Mouse (Mus musculus): ENCODE data around the gene Cldn14.

The Cldn14 gene

DNA sequence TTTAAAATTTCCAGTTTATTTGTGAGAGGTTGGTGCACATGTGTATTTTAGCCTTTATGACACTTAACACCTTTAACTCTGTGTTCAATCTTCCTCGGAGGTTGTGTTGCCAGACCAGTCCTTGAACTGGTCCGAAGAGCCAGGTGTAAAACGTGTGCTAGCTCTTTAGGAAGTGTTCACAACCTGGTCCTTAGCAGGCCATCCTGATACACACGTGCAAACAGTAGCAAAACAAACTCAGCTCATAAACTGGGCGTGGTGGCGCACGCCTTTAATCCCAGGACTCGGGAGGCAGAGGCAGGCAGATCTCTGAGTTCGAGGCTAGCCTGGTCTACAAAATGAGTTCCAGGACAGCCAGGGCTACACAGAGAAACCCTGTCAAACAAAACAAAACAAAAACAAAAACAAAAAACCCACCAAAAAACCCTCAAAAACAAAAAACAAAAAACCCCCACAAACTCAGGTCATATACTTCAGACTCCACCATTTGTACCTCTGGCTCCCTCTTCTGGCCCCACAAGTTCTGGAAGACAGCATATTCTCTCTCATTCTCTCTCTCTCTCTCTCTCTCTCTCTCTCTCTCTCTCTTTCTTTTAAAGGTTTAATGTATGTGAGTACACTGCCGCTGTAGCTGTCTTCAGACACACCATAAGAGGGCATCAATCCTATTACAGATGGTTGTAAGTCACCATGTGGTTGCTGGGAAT is 65.7 kb downstream of the Cldn14 start:
- DNase-seq = no peak

DNA sequence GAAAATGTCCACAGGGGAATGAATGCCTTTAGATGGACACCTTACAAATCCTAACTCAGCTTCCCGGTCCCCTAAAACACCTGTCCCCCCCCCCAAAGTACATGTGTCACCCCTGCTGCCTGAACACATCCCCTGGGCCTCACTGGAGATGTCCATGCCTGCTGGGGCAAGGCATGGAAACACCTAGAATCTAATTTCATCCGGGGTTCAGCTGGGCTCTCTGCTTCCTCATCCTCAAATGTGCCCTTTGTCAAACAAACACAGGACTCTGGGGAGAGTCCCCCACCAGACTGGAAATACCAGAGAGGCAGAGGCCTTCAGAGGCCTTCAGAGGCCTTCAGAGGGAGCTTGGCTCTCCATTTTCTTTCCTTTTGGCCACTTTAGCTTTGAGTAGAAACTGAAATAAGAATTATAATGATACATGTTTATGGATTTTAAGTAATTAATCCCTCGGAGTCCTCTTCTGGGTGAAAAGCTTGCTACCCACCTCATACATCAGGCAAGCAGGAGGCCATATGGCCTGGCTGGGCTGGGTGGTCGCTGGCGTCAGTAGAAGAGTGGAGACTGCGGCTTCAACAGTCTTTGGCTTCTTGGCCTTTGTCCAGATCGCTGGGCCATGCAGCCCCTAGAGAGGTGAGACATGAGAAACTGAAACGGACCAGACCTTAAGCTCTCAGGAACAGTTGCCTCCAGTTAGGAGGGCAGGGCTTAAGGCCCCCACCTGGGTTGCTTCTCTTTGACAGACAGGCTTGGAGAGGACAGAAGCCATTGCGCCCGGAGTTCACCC is 66.7 kb downstream of the Cldn14 start:
- DNase-seq = no peak

DNA sequence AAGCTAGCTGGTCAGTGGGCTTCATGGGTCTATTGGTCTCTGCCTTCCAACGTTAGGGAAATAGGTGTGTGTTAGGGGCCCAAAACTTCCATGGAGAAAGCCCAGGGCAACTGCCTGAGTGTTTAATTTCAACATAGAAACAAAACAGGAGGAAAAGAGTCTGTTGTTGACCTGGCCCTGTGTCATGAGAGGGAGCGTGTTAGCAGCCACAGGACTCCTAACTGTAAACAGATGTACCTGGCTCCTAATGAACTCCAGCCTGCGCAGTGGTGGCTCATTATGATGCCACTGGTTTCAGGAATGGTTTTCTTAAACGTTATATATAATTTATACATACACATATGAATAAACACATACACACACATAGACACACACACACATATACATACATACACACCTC is 68.7 kb downstream of the Cldn14 start:
- no peak for DNase-seq

DNA sequence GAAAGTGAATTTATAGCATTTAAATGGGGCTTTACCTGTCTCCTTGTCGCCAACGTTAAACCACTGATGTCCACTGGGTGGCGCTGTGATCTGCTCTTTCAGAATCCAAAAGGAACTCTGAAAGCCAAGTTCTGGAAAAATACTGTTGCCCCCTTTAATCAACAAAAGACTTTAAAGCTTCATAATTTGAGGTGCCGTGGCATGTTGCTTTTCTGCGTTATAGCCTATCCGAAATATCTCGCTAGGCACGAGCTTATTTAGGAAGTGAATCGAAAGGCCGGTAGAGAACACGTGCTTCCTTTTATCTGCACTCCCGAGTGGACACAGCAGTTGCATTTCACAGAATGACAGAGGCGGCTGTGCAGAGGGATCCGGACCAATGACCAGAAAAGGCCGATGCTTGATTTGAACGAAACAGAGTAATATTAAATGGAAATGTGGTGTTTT is 70.2 kb downstream of the Cldn14 start:
- DNase-seq = peak; percentile 40

DNA sequence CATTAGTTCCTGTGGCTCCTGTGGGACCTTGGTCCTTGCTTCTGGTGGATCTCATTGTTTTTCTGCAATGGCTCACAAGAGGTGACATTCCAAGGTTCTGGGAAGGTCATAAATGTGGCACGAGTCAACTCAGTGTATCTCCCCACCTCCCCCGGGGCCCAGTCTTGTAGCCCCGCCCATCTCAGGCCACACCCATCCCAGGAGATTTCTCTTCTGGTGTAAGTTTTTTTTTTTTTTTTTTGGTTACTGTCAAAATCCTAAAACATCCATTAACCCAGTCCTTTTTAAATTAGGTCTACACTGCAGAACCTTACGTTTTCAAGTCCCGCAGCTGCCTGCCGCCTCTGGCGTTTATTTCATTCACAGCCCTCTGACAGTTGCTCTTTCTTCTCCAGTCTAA is 73.6 kb downstream of the Cldn14 start:
- DNase-seq = no peak

DNA sequence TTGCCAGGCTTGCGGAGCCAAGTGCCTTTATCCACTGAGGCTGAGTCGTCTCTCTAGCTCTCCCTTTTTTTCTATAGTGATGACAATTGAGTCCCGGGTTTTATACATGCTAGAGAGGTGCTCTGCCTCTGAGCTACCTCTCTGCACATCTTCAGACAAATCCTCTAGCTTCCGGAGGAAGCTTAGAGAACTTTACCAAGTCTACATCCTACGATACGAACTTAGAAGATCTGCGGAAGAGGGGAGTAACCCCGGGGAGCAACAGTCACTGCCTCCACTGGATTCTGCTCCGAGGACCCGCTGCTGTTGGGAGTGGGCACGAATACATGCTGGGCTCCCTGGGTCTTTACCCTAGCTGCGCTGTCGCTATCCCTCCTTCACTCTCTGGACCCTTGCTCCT is 74.0 kb downstream of the Cldn14 start:
- no peak for DNase-seq

DNA sequence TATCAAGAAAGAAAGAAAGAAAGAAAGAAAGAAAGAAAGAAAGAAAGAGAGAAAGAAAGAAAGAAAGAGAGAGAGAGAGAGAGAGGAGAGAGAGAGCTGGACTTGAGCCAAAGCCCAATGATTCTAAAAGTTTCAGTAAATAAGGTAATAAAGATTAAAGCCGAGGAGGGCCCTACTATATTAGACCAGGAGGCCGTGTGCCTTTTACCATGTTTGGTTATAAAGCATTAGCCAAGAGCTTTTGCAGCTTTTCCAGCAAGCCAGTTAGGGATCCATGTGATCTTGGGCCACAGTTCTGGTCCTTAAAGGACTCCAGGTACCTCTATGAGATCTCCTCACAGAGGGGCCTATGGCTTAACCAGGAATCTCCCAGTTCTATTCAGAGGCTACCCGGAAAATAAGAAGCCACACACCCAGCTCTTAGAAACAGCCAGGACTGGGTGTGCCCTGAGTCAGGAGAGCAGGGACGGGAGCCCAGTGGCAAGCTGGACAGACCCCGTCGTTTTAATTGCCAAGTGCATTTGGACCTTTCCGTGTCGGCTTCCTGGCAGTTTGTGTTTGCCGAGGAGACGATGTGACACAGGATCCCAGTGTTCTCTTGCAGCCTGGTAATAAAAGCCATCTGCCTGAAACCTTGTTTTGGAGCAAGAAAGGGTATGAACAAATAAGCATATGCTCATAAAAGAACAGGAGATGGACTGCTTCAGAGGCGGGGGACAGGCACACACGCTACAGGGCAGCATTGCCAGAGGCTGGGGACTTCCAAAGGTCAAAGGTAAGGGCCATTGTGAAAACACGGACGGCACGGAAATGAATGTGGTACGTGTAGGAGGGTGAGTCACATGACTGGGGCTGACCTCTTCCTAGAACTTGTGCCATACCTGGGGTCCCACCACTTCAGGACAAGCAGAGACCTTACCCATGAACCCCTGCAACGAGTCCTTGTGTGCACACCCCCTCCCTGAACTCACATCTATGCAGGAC is 76.2 kb downstream of the Cldn14 start:
- no peak for DNase-seq

DNA sequence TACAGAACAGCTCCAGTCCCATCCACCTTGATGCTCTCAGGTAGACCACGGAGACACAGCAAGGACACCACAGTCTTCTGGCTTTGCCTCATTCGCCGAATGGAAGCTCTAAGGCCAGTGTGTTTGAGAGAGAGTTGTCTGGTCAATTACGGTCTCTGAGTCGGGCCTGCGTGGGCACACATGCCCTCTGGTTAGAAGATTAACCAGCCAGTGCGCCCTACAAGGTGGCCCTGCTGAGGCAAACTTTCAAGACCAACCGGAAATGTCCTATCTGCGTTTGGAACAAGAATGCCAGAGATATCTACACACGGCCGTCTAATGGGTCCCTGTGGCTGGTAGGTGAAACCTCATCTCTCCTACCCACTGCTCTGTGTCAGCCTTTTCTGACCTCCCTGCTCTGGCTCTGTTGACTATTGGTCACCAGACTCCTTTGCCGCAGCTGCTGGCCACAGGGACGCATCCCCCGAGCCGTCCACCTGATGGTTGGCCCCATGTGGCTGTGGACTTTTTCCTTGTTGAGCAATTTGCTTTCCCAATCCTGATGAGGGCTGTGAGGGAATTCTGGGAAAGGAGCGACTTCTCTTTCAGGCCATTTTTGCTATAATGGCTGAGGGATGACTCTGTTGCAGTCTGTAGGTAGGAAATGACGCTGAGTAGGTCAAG is 79.1 kb downstream of the Cldn14 start:
- no peak for DNase-seq

DNA sequence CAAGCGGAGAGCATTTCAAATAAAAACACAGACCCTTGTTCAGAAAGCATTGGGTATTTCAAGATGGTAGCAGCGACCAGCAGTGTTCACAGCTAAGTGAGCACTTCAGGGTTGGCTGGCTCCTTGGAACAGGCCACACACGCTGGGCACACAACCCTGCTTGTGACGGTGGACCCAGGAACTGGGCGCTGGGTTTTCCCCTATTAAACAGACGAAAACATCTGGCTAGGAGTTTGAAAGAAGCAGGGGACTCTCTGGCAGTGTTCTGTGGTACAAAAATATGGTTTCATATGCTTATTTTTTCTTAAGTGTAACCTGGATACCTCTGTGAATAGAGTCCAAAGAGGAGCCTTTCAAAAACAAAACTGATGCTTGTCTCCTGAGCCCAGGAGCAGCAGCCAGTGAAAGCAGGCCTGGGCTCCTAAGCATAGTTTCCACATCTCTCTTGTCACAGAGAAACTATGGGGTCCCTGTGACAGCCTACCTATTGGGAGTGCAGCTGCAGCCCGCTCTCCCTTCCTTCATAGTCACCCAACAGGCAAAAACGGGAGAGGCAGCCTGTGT is 82.9 kb downstream of the Cldn14 start:
- DNase-seq = no peak

DNA sequence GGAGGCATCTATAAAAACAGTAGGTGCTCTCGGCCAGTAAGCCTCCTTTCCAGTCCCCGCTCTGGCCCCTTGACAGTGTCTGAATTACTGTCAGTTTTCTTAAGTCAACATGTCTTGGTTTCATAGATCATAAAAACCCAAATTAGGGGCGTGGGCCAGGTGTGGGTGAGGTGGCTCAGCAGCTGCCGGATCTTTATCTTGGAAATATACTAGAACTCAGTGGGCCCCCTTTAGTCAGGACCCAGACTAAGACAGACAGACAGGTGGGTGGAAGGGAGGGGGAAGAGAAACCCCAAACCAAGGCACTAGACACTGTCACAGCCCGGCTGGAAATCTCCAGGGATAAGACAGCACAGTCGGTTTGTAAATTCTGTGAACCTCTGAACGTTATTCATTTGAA is 84.8 kb downstream of the Cldn14 start:
- DNase-seq = no peak

DNA sequence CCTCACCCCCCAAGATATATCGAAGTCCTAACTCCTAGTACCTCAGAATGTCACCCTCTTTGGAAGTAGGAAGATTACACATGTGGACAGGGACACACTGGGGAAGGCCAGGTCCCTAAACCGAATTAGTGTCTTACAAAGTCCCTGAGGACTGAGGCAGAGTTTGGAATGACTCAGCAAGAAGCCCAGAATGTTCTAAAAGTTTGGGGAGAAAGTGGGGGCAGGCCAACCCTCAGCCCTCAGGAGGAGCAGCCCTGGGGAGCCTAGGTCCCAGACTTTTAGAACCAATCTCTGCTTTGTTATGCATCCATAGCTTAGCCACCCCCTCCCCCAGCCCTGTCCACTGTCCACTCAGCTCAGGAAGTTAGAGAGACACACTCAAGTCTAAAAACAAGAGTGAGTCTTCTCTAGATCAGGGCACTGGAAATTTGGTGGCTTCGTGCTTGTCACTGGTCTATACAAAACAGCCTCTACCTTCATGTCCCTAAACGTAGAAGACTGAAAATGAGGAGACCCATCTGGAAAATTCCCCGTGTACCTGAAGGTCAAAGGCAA is 85.7 kb downstream of the Cldn14 start:
- DNase-seq = no peak

DNA sequence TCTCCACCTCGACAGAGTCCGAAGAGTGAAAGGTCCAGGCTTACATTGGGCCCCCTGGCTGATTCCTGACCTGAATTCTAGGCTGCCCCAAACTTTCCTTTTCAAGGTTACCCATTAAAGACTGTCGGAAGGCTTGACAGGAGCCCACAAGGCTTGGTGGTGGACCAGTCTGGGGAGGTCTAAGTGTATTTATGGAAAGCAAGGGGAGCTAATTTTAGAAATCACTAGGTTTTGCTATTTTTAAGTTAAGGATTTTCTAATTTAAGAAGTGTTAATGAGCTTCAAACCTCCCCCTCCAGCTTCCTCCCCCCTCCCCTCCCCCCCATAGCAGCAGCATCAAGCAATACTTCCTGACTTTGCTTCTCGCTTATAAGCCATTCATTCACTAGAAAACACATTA is 88.0 kb downstream of the Cldn14 start:
- no peak for DNase-seq

DNA sequence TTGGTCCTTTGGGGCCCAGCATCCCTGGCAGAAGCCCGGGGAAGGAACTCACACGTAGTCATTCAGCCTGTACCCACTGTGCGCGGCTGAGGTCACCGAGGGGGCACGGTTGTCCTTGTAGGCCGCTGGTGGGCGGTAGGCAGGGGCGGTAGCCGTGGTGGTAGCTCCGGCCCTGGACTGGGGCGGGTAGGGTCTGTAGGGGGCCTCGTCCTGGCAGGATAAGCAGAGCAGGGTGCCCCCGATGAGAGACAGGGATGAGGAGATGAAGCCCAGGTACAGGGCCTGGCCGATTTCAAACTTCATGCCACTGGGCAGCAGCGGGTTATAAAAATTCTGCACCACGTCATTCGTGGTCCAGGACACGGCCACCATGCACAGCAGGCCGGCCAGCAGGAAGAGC is 89.4 kb downstream of the Cldn14 start:
- no peak for DNase-seq

DNA sequence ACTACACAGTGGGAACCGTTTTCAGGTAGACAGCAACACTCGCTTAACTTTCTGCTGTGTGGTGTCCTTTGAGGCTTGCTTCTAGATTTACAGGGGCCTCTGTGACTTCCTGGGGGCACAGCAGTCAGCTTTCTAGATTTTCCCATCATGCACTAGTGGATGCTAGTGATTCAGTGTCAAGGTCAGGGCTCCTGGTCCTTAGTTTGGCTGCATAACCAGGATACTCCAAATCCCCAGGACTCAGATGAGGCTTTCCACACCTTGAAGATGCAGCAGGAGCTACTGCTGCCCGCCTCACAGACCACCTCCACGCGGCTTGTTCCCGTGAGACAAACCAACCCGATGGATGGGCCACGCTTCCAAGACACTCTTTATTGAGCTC is 90.0 kb downstream of the Cldn14 start:
- no peak for DNase-seq

DNA sequence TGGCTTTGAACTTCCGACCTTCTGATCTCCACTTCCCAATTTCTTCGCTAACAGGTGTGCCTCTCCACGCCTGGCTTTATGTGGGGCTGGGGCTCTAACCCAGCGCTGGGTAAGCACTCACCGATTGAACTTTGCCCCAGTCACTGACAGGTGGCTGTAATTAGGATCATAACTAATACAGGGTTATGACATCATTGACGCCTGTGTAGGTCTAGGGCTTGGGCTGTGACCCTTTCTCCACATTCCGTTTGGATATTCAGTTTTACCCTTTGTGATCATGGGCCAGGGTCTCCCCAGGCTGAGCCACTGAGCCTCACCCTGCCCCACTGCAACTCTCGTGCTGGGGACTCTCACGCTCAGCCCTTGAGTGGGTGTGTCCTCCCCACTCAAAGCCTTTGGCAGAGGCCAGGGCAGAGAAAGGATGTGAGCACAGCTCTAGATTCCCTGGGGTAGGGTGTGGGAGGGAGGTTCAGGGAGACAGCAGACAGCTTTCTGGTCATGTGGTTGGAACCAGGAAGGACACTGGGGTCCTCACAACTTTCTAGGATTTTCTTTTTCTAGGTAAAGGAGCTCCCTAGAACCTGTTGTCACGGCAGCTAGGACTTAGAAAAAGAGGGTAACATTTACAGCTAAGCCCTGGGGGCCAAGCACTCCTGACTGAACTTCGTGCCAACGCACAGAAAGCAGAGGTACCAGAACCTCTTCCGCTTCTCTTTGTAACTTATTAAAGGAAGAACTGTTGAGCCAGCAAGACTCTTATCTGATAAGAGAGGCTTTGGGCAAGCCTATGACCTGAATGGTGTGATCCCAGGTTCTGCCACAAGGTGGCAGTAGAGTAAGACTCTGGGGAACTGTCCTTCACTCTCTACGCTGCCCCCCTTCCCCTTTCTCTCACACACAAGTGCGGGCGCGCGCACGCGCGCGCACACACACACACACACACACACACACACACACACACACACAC is 90.6 kb downstream of the Cldn14 start:
- peak; percentile 55 for DNase-seq

DNA sequence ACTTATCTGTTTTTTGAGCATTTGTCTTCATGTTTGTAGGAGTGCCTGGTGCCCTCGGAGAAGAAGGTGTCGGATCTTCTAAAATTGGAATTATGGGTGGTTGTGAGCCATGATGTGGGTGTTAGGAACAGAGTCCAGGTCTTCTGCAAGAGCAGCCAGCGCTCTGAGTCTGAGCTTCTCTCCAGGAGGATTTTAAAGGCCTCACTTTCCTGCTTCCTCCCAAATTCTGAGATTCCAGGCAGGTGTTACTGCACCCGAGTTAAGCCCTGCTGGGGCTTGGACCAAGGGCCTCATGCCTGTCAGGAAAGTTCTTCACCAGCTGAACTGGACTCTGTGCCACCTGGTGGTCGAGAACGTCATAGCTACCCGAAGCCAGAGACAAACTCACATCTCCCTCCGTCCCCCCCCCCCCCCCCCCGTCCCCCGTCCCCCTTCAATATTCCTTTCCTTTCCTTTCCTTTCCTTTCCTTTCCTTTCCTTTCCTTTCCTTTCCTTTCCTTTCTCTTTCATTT is 93.2 kb downstream of the Cldn14 start:
- DNase-seq = no peak

DNA sequence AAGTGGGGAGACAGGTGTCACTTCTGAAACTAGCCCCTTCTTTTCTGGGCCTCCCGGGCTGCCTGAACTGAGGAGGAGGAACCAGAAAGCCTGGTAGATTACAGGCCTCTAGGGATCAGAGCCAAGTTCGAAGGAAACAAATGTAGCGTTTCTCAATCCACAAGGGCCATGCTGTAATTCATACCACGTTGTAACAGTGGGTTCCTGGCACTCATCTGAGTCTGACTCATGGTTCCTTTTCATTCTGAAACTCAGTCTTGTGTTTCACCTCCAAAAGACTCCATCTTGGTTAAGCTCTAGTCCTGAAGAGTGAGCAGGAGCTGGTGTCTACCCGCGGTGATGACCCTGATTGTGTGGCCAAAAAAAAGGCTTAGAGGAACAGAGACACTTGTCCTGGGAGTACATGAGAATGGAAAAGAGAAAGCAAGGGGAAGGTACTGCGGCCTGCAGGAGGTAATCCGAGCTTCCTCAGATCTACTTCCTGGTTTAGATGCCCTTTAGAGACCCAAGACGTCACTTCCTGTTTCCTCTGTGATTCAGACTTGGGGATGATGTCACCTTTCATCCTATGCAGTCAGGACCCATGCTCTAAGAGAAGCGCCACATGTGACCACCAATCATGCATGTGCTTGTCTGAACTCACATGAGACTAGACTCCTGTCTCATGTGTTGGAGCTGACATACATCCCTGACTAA is 94.6 kb downstream of the Cldn14 start:
- DNase-seq = no peak

DNA sequence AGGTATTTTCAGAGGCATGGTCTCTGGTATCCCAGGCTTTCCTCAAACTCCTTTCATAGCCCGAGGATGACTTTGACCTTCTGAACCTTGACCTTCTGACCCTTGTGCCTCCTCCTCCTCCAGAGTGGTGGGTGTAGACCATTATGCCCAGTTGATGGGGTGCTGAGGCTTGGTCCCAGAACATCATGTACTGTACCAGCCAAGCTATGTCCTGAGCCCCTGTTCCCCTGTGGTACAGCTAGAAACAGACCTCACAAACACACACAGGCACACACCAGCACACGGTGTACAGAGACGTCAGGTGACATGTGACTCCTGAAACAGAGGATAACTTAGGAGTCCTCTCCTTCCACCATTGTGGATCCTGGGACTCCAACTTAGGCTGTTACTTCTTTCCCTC is 95.8 kb downstream of the Cldn14 start:
- DNase-seq = no peak

DNA sequence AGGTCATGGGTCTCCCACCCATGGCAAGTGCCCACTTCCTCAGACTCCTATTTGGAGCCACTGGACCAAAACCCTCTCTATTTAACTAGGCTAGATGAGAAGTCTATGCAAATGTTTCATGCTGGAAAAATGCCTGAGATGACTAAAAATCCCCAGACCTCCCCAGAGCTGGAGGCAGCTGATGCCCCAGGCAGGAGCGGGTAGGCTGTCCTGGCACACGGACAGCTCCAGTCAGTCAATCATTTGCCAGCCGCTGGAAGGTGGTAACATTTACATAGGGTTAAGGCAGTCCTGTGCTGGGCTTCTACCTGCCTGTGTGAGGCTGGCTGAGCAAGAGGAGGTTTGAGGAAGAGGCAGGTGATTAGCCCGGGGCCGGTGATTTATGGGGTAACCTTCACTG is 96.5 kb downstream of the Cldn14 start:
- DNase-seq = no peak
